Comparison of ENCODE assay signal across 9 mouse cellular contexts in genomic region chr6:8209866-8210186, GRCm38 (mm10). TPM values are rescaled to one million over a fixed set of nuclear protein-coding genes. Genes with fewer than 3 reads are reported as not detected.
DNase-seq lines count a peak whose midpoint lies in the region; ATAC-seq and TF ChIP-seq lines count a peak whose summit lies in the region.
"Had no signal": no experiment of that assay in that cellular context is flagged by ENCODE, and none has a peak within 500 bp of the region (broad histone marks: within the 10 kb centered on the region; RNA-seq: fewer than 3 reads in every experiment).

No protein-coding gene starts in this region.

- H3K4me1 ChIP-seq in heart, embryonic 10.5 days, result peaks cover 8% of the 10 kb centered on the region; the same call in 1 of the 2 replicates
- H3K4me1 ChIP-seq in E14TG2a.4 (replicated peaks; ENCODE audit: low read depth, low read length), result peaks cover 2% of the 10 kb centered on the region; the same call in 1 of the 2 replicates
- H3K4me1 ChIP-seq in forebrain, embryonic 10.5 days, result peaks cover 13% of the 10 kb centered on the region
- no peaks in the 10 kb centered on the region for H3K4me1 ChIP-seq in limb, embryonic 11.5 days (ENCODE audit: control insufficient read depth, insufficient read depth, low read length)
- H3K4me1 ChIP-seq in neural tube, embryonic 14.5 days (ENCODE audit: control insufficient read depth, insufficient read depth, low read length), result peaks cover 10% of the 10 kb centered on the region

- peak overlapping the region; percentile 99 for H3K27ac ChIP-seq in heart, embryonic 10.5 days
- peak overlapping the region; percentile 98 for H3K27ac ChIP-seq in forebrain, embryonic 10.5 days
- peak overlapping the region; percentile 93 for H3K27ac ChIP-seq in limb, embryonic 11.5 days (replicated peaks; ENCODE audit: low read depth, low read length)
- peak overlapping the region; percentile 91 for H3K27ac ChIP-seq in neural tube, embryonic 14.5 days (ENCODE audit: low read depth, low read length)

- peak overlapping the region; percentile 89 for H3K4me3 ChIP-seq in heart, embryonic 10.5 days
- peak overlapping the region; percentile 82 for H3K4me3 ChIP-seq in E14TG2a.4 (replicated peaks; ENCODE audit: low read length)
- peak overlapping the region; percentile 83 for H3K4me3 ChIP-seq in forebrain, embryonic 10.5 days
- peak overlapping the region; percentile 80 for H3K4me3 ChIP-seq in limb, embryonic 11.5 days (ENCODE audit: low read depth, low read length)
- peak overlapping the region; percentile 82 for H3K4me3 ChIP-seq in neural tube, embryonic 14.5 days (ENCODE audit: low read depth, low read length)

- no peak for DNase-seq in heart, embryonic 10.5 days (ENCODE audit: low spot score)
- DNase-seq in heart, adult 11 months, result no peak
- DNase-seq in forebrain, embryonic 10.5 days (ENCODE audit: extremely low spot score, low spot score), result no peak
- no peak for DNase-seq in limb, embryonic 11.5 days (ENCODE audit: low spot score)
- DNase-seq in spleen, postnatal 4 days (ENCODE audit: low spot score in 2 of 2), result no peak
- no peak for DNase-seq in Muller cell, postnatal 12 days (ENCODE audit: inconsistent ontology term)

- TF ChIP-seq CTCF in E14TG2a.4 (conservative IDR thresholded peaks at IDR 0.05; ENCODE audit: low read length), result no peak

- no peak for ATAC-seq in limb, embryonic 11.5 days (ENCODE audit: insufficient number of reproducible peaks, low FRiP score, low TSS enrichment, low read depth)
- ATAC-seq in neural tube, embryonic 14.5 days (ENCODE audit: low read depth), result no peak; the same call in none of the 2 replicates

- no peaks in the 10 kb centered on the region for H3K9me3 ChIP-seq in heart, embryonic 10.5 days
- H3K9me3 ChIP-seq in E14TG2a.4 (ENCODE audit: low read length), result peaks cover 27% of the 10 kb centered on the region
- H3K9me3 ChIP-seq in forebrain, embryonic 10.5 days, result no peaks in the 10 kb centered on the region
- no peaks in the 10 kb centered on the region for H3K9me3 ChIP-seq in limb, embryonic 11.5 days (ENCODE audit: control insufficient read depth, low read length)
- H3K9me3 ChIP-seq in neural tube, embryonic 14.5 days (ENCODE audit: control insufficient read depth, low read length), result no peaks in the 10 kb centered on the region

- peak overlapping the region; percentile 88 for H3K9ac ChIP-seq in limb, embryonic 11.5 days (ENCODE audit: low read length)
- H3K9ac ChIP-seq in neural tube, embryonic 14.5 days (replicated peaks; ENCODE audit: low read depth, low read length), result peak overlapping the region; percentile 92

- no peaks in the 10 kb centered on the region for H3K27me3 ChIP-seq in heart, embryonic 10.5 days (ENCODE audit: insufficient read depth, poor library complexity, severe bottlenecking)
- no peaks in the 10 kb centered on the region for H3K27me3 ChIP-seq in E14TG2a.4 (ENCODE audit: insufficient read depth, low read length)
- no peaks in the 10 kb centered on the region for H3K27me3 ChIP-seq in forebrain, embryonic 10.5 days (ENCODE audit: poor library complexity, severe bottlenecking)
- H3K27me3 ChIP-seq in limb, embryonic 11.5 days (ENCODE audit: control insufficient read depth, insufficient read depth, low read length), result no peaks in the 10 kb centered on the region
- no peaks in the 10 kb centered on the region for H3K27me3 ChIP-seq in neural tube, embryonic 14.5 days (ENCODE audit: control insufficient read depth, insufficient read depth, low read length)
- H3K27me3 ChIP-seq: Patski had no signal

- 14% methylated on average over 10 of the region's 10 CpGs for WGBS in heart, embryonic 10.5 days
- WGBS in forebrain, embryonic 10.5 days, result 14% methylated on average over 10 of the region's 10 CpGs
- 13% methylated on average over 10 of the region's 10 CpGs for WGBS in limb, embryonic 11.5 days
- WGBS in neural tube, embryonic 14.5 days, result 16% methylated on average over 10 of the region's 10 CpGs

- H3K36me3 ChIP-seq in heart, embryonic 10.5 days, result peaks cover 6% of the 10 kb centered on the region
- H3K36me3 ChIP-seq in E14TG2a.4 (ENCODE audit: insufficient read depth, low read length), result no peaks in the 10 kb centered on the region
- H3K36me3 ChIP-seq in forebrain, embryonic 10.5 days (replicated peaks), result peaks cover 20% of the 10 kb centered on the region
- no peaks in the 10 kb centered on the region; the same call in 1 of the 2 replicates for H3K36me3 ChIP-seq in limb, embryonic 11.5 days (ENCODE audit: control insufficient read depth, insufficient read depth, low read length)
- H3K36me3 ChIP-seq in neural tube, embryonic 14.5 days (ENCODE audit: control insufficient read depth, insufficient read depth, low read length), result no peaks in the 10 kb centered on the region

- H3K4me2 ChIP-seq in limb, embryonic 11.5 days (ENCODE audit: low read depth, severe bottlenecking), result peak overlapping the region; percentile 56
- H3K4me2 ChIP-seq in neural tube, embryonic 14.5 days (ENCODE audit: low read depth, low read length), result peak overlapping the region; percentile 68

RNA-seq across cellular contexts. Expression of gene Mios, which starts 0.8 kb away (rescaled TPM):
- 22.0 and 23.9 TPM in 2 replicates for polyA plus RNA-seq in heart, embryonic 10.5 days (2016; fragmentation: Nextera tagmentation; extraction: Ambion mirVana)
- 27.6 and 28.6 TPM in 2 replicates for polyA plus RNA-seq in forebrain, embryonic 10.5 days (2016; fragmentation: Nextera tagmentation; extraction: Ambion mirVana)
- polyA plus RNA-seq in limb, embryonic 11.5 days (2014; fragmentation: Nextera tagmentation; extraction: Ambion mirVana), result 27.9 and 32.2 TPM in 2 replicates
- polyA plus RNA-seq in neural tube, embryonic 14.5 days (2014; fragmentation: Nextera tagmentation; extraction: Ambion mirVana), result 31.1 and 32.2 TPM in 2 replicates

RNA-seq across cellular contexts. Expression of gene Col28a1, which starts 17.4 kb away (rescaled TPM):
- polyA plus RNA-seq in heart, embryonic 10.5 days (2016; fragmentation: Nextera tagmentation; extraction: Ambion mirVana), result not detected in 2 replicates
- 0.10 and 0.12 TPM in 2 replicates for polyA plus RNA-seq in forebrain, embryonic 10.5 days (2016; fragmentation: Nextera tagmentation; extraction: Ambion mirVana)
- 0.12 and 0.24 TPM in 2 replicates for polyA plus RNA-seq in limb, embryonic 11.5 days (2014; fragmentation: Nextera tagmentation; extraction: Ambion mirVana)
- 0.35 and 5.2 TPM in 2 replicates for polyA plus RNA-seq in neural tube, embryonic 14.5 days (2014; fragmentation: Nextera tagmentation; extraction: Ambion mirVana)
- polyA plus RNA-seq: Patski had no signal

RNA-seq across cellular contexts. Expression of gene Rpa3, which starts 49.1 kb away (rescaled TPM):
- polyA plus RNA-seq in heart, embryonic 10.5 days (2016; fragmentation: Nextera tagmentation; extraction: Ambion mirVana), result 142 and 162 TPM in 2 replicates
- 193 and 207 TPM in 2 replicates for polyA plus RNA-seq in forebrain, embryonic 10.5 days (2016; fragmentation: Nextera tagmentation; extraction: Ambion mirVana)
- polyA plus RNA-seq in limb, embryonic 11.5 days (2014; fragmentation: Nextera tagmentation; extraction: Ambion mirVana), result 203 and 211 TPM in 2 replicates
- 49.4 and 52.5 TPM in 2 replicates for polyA plus RNA-seq in neural tube, embryonic 14.5 days (2014; fragmentation: Nextera tagmentation; extraction: Ambion mirVana)

RNA-seq across cellular contexts. Expression of gene Umad1, which starts 49.3 kb away (rescaled TPM):
- 24.8 and 30.3 TPM in 2 replicates for polyA plus RNA-seq in heart, embryonic 10.5 days (2016; fragmentation: Nextera tagmentation; extraction: Ambion mirVana)
- 15.6 and 15.7 TPM in 2 replicates for polyA plus RNA-seq in forebrain, embryonic 10.5 days (2016; fragmentation: Nextera tagmentation; extraction: Ambion mirVana)
- polyA plus RNA-seq in limb, embryonic 11.5 days (2014; fragmentation: Nextera tagmentation; extraction: Ambion mirVana), result 16.7 and 18.0 TPM in 2 replicates
- 55.4 and 60.0 TPM in 2 replicates for polyA plus RNA-seq in neural tube, embryonic 14.5 days (2014; fragmentation: Nextera tagmentation; extraction: Ambion mirVana)

RNA-seq across cellular contexts. Expression of gene Gm45062, which starts 49.4 kb away (rescaled TPM):
- 9.1 and 9.5 TPM in 2 replicates for polyA plus RNA-seq in heart, embryonic 10.5 days (2016; fragmentation: Nextera tagmentation; extraction: Ambion mirVana)
- 9.2 and 11.1 TPM in 2 replicates for polyA plus RNA-seq in forebrain, embryonic 10.5 days (2016; fragmentation: Nextera tagmentation; extraction: Ambion mirVana)
- polyA plus RNA-seq in limb, embryonic 11.5 days (2014; fragmentation: Nextera tagmentation; extraction: Ambion mirVana), result 16.1 and 16.6 TPM in 2 replicates
- polyA plus RNA-seq in neural tube, embryonic 14.5 days (2014; fragmentation: Nextera tagmentation; extraction: Ambion mirVana), result 7.7 and 18.3 TPM in 2 replicates
